Mouse (Mus musculus) stomach, embryonic 15.5 days (tissue): ENCODE measurements at regions not wholly inside any gene's neighbourhood (a gene's known extent, or its start where the extent isn't known, plus 50 kb on each side); places are given as distances from the start of the nearest gene placed in this dataset.

ENCODE experiments used
- ATAC-seq: fragments of 200-750 bp; cut with Nextera tagmentation; 2 replicates; pipeline ENCODE4 v1.8.0; 2017; ENCODE audit warnings: low read depth, moderate number of reproducible peaks, moderate TSS enrichment; ENCODE audit not compliant: insufficient read depth, low FRiP score
- H3K27ac ChIP-seq: fragments of 300-500 bp; sonication (generic); 2 replicates; pipeline ENCODE4 v1.5.1; 2015; ENCODE audit warnings: mild to moderate bottlenecking, inconsistent platforms
- H3K27me3 ChIP-seq: fragments of 300-500 bp; sonication (generic); replicated peaks from 2 replicates; pipeline ENCODE4 v1.6.1; 2015; ENCODE audit warnings: inconsistent platforms
- H3K36me3 ChIP-seq: fragments of 300-500 bp; sonication (generic); 2 replicates; pipeline ENCODE4 v1.6.1; 2015; ENCODE audit warnings: inconsistent platforms
- H3K4me1 ChIP-seq: fragments of 300-500 bp; sonication (generic); 2 replicates; pipeline ENCODE4 v1.6.1; 2015; ENCODE audit warnings: inconsistent platforms
- H3K4me2 ChIP-seq: fragments of 300-500 bp; sonication (generic); 2 replicates; pipeline ENCODE4 v1.6.1; 2015; ENCODE audit warnings: mild to moderate bottlenecking, inconsistent platforms
- H3K4me3 ChIP-seq: fragments of 300-500 bp; sonication (generic); replicated peaks from 2 replicates; pipeline ENCODE4 v1.5.1; 2015; ENCODE audit warnings: inconsistent platforms
- H3K9ac ChIP-seq: fragments of 300-500 bp; sonication (generic); 2 replicates; pipeline ENCODE4 v1.6.1; 2015; ENCODE audit warnings: inconsistent platforms
- H3K9me3 ChIP-seq: fragments of 300-500 bp; sonication (generic); 2 replicates; pipeline ENCODE4 v1.6.1; 2016; ENCODE audit warnings: inconsistent platforms
- WGBS: fragments of 180-500 bp; shearing (Covaris S2); methylation state at CpG from one replicate; pipeline ENCODE4 v1.1.7; 2015; 5-methylcytosine and 5-hydroxymethylcytosine counted together

DNA sequence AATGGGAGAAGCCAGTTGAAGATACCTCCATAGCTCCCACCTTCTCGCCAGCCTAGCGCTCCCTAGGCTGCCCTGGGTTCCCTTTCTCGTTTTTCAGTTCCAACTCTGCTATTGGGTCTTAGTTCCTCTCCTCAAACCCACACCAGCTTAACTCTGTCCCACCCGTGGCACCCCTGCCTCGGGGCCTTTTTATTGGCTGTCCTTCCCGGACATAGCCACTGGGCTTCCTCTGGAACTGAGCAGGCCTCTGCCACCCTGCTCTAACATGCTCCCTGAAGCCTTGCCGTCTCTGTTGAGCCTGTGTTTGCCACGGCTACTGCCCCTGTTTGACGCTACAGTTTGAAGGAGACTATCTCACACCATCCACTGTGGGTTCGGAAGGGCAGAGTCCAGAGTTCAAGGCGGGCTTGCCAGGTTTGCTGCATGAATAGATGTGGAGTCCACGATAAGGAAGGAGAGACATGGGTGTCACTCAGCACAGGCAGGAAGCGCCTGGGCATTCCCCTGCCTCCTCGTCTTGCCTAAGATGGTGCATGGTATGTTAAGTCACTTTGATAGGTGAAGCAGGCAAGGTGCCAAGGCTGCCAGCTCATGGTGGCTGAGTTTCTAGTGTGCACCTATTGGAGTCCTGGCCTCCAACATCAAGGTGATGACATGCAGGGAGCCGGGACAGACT, 116.1 kb upstream of the Tmem189 start:
- peak overlapping the region; percentile 72; the same call in 1 of the 2 replicates for H3K27ac ChIP-seq
- no peaks in the 10 kb centered on the region for H3K27me3 ChIP-seq
- no peaks in the 10 kb centered on the region for H3K36me3 ChIP-seq
- WGBS: 73% methylated on average over 15 of the region's 15 CpGs
- no peak for ATAC-seq
- H3K4me3 ChIP-seq: no peak overlapping the region
- H3K4me2 ChIP-seq: peak overlapping the region; percentile 27; the same call in 1 of the 2 replicates
- no peak overlapping the region for H3K9ac ChIP-seq
- H3K4me1 ChIP-seq: peaks cover 17% of the 10 kb centered on the region
- no peaks in the 10 kb centered on the region for H3K9me3 ChIP-seq

DNA sequence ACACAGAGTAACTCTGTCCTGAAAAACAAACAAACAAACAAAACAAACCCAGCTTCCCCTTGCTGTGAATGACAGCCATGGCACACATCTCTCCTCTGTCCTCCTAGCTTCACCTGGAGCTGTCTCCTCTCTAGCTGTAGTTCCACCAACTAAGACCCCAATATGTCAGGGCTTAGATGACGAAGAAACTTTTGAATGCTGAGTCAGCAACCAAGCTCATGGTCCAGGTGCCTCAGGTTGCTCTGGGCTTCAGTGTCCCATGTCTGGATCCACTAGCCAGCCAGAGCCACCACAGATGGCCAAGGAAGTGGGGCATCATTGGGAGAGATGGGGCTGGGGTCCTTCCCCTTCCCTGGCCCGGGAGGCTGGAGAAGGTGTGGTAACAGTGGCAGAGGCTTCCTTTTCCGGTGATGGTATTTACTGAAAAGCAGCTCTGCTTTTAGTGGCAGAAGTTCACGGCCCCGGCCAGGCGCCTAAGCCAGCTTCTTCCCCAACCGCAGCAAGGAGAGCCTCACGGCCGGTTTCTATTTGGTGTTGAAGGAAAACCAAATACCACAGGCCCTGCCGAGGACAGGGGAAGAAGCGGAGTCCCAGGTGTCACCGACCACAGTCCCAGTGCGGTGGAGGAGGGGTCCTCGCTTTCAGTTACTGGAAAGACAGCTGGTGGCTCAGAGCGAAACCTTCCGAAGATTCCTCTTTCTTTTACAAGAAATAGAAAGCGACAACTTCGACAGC, 115.0 kb upstream of the Tmem189 start:
- Histone ChIP-seq H3K4me2 (peak overlapping the region; percentile 27; the same call in 1 of the 2 replicates), H3K9ac (no peak overlapping the region)
- no peak for ATAC-seq

DNA sequence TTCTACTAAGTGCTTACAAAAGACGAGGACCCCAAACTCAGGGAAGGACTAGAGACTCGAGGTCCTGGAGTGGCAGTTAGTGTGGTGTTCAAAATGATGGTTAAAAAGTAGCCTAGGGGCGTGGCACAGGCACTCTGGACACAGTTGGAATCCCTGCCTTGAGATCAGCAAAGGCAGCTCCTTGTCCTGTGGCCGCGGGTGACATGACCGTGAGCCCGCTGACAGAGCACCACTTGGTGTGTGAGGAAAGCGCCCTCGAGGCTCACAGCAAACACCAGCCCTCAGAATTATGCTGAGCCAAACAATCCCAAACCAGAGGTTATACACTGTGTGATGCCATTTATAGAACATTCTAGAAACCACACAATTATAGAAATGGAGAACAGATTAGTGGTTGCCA, 112.9 kb upstream of the Tmem189 start:
- 79% methylated on average over 9 of the region's 9 CpGs for WGBS

More for the DNA sequence above, 115.0 kb upstream of the Tmem189 start:
- H3K4me3 ChIP-seq: no peak overlapping the region
- no peaks in the 10 kb centered on the region for H3K36me3 ChIP-seq
- no peaks in the 10 kb centered on the region for H3K27me3 ChIP-seq
- WGBS: 34% methylated on average over 18 of the region's 18 CpGs
- H3K9me3 ChIP-seq: no peaks in the 10 kb centered on the region
- H3K27ac ChIP-seq: peak overlapping the region; percentile 72; the same call in 1 of the 2 replicates
- peaks cover 21% of the 10 kb centered on the region for H3K4me1 ChIP-seq

DNA sequence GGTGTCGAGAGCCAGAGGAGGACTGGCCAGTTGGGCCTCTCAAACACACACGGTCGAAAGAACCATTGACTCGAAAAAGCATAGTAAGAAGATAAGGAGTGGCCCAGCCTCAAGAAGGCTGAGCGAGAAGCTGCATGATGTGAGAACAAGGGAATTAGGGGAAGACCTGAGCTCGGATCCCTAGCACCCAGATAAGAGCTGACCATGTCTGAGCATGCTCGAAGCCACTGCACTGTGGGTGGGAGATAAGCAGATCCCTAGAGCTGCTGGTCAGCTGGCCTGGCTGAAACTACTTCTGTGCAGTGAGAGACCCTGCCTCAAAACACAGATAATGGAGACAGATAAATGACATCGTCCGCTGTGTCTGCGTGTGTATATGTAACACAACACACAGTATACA, 111.8 kb upstream of the Tmem189 start:
- Histone ChIP-seq H3K27me3 (no peaks in the 10 kb centered on the region), H3K9ac (no peak overlapping the region), H3K27ac (peak overlapping the region; percentile 59; the same call in 1 of the 2 replicates), H3K4me2 (no peak overlapping the region), H3K36me3 (no peaks in the 10 kb centered on the region), H3K9me3 (no peaks in the 10 kb centered on the region), H3K4me3 (no peak overlapping the region), H3K4me1 (peaks cover 29% of the 10 kb centered on the region)
- 73% methylated on average over 10 of the region's 10 CpGs for WGBS
- no peak for ATAC-seq

More for the DNA sequence above, 112.9 kb upstream of the Tmem189 start:
- H3K4me3 ChIP-seq: no peak overlapping the region
- no peaks in the 10 kb centered on the region for H3K36me3 ChIP-seq
- H3K9ac ChIP-seq: no peak overlapping the region
- H3K27ac ChIP-seq: no peak overlapping the region
- H3K4me1 ChIP-seq: peaks cover 29% of the 10 kb centered on the region
- no peaks in the 10 kb centered on the region for H3K9me3 ChIP-seq
- no peaks in the 10 kb centered on the region for H3K27me3 ChIP-seq
- H3K4me2 ChIP-seq: no peak overlapping the region
- ATAC-seq: no peak

DNA sequence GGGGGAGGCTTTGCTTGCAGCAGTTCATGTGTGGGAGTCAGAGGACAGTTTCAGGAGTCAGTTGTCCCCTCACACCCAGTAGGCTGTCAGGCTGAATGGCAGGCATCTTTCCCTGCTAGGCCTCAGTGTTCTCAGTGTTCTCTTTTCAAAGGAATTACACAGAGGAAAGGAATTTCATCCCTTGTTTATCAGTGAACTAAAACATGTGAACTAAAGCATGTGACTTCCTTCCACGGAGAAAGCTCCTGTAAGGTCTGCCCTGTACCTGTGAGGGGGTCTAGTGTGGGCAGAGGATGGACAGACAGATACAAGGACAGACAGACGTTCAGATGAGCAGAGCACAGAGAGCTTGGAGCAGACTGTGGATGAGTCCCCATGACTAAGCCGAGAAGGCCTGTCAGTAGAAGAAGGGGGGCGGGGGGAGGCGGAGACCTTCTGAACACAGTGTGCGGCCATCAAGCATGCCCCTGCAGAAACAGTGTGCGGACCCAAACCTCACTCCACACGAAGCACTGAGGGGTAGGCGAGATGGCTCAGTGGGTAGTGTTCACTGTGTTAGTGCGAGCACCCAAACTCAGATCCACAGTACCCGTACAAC, 111.1 kb upstream of the Tmem189 start:
- Histone ChIP-seq H3K9me3 (no peaks in the 10 kb centered on the region), H3K27me3 (no peaks in the 10 kb centered on the region), H3K4me1 (peaks cover 25% of the 10 kb centered on the region), H3K27ac (peak overlapping the region; percentile 59; the same call in 1 of the 2 replicates), H3K36me3 (no peaks in the 10 kb centered on the region), H3K4me2 (no peak overlapping the region), H3K9ac (no peak overlapping the region), H3K4me3 (no peak overlapping the region)
- ATAC-seq: 0 out of 2 replicates have a peak, but pooled peaks have one; percentile 9
- WGBS: 54% methylated on average over 11 of the region's 11 CpGs

DNA sequence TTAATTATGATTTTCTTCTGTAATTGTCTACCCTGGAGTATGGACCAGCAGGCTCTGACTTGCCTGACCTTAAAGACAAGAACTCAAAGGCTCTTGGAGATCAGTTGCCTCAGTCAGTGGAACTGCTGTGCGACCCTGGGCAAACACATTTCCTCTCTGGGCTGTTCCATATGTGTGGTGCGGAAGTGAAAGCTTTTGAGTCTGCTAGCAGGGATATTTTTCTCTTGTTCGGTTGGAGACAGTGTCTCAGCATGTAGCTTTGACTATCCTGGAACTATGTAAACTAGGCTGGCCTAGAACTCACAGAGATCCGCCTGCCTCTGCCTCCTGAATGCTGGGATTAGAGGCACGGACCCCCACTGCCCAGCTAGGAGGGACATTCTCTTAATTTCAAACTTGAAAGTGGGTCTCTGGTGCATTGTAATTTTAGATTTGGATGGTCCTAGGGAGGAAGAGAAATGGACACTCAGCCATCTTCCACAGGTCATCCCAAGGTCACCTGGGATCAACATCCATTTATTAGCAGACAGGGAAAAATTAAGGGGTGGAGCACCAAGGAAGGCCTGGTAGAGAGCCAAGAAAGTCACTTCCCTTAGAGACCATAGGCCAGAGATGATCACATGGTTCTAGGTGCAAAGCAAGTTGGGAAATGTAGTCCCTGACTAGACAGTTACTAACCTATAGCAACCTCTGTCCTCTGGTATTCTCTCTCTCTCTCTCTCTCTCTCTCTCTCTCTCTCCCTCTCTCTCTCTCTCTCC, 110.2 kb upstream of the Tmem189 start:
- Histone ChIP-seq H3K27ac (peak overlapping the region; percentile 42), H3K4me2 (no peak overlapping the region), H3K9ac (no peak overlapping the region), H3K9me3 (no peaks in the 10 kb centered on the region), H3K27me3 (no peaks in the 10 kb centered on the region), H3K4me3 (no peak overlapping the region), H3K4me1 (peaks cover 18% of the 10 kb centered on the region), H3K36me3 (no peaks in the 10 kb centered on the region)
- ATAC-seq: peak; percentile 32; the same call in 1 of the 2 replicates
- 84% methylated on average over 5 of the region's 5 CpGs for WGBS

DNA sequence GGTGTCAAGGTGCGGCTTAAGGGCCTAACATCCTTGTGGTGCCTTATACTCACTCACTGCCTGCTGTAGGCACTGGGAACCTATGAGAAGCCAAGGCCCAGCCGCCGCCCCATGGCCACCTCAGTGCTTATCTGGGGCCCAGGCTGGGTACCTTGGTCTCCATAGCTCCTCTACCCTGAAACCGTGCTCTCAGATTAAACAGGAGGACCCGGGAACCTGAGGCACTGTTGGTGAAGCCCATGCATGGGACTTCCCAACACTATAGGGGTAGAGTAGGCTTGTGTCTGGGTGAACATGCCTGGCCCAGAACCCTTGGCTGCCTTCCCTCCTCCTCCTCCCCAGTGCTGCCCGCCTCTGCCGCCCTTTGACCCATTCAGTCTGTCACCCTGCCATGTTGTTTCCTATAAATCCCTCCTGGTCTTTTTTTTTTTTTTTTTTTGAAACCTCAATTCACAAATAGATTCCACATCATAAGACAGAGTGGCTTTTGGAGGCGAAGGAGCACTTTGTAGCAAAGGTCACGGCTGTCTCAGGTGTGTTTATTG, 109.4 kb upstream of the Tmem189 start:
- H3K4me1 ChIP-seq: peaks cover 18% of the 10 kb centered on the region
- H3K36me3 ChIP-seq: no peaks in the 10 kb centered on the region
- peak overlapping the region; percentile 42; the same call in 1 of the 2 replicates for H3K27ac ChIP-seq
- 84% methylated on average over 9 of the region's 9 CpGs for WGBS
- no peaks in the 10 kb centered on the region for H3K9me3 ChIP-seq
- no peak overlapping the region for H3K9ac ChIP-seq
- no peak overlapping the region for H3K4me2 ChIP-seq
- no peaks in the 10 kb centered on the region for H3K27me3 ChIP-seq
- H3K4me3 ChIP-seq: no peak overlapping the region
- ATAC-seq: no peak

DNA sequence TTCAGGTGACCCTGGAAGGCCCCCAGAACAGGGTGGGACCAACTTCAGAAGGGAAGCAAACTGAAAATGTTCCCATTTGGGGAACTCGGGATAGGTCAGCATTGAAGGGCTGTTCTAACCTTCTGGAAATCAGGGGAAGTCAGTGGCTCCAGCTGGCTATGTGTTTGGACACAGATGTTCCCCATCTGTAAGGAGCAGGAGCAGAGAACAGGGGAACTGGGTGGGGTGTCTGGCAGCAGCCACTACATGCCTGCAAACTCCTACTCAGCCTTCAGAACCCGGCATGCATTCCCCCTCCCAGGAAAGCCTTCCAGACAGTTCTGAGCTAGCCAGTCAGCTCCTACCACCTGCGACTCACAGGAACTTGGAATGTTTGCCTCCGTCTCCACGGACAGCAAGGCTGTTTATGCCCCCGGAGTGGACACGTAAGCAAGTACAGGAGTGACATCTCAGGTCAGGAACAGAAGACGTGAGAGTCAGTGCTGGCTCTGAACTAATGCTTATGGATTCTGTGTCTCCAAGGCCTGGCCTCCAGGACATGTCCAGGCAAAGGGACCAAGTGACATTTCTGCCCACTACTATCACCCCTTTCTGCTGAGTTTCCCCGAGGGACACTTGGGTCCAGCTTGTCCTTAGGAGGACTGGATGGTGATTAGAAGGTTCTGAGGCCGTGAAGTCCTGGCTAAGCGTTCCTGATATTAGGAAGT, 108.6 kb upstream of the Tmem189 start:
- no peak overlapping the region for H3K9ac ChIP-seq
- H3K4me3 ChIP-seq: no peak overlapping the region
- peak overlapping the region; percentile 68; the same call in 1 of the 2 replicates for H3K27ac ChIP-seq
- no peak overlapping the region for H3K4me2 ChIP-seq
- no peaks in the 10 kb centered on the region for H3K36me3 ChIP-seq
- ATAC-seq: peak; percentile 19; the same call in 1 of the 2 replicates
- WGBS: 63% methylated on average over 11 of the region's 11 CpGs
- H3K9me3 ChIP-seq: no peaks in the 10 kb centered on the region
- H3K27me3 ChIP-seq: no peaks in the 10 kb centered on the region
- peaks cover 18% of the 10 kb centered on the region for H3K4me1 ChIP-seq

DNA sequence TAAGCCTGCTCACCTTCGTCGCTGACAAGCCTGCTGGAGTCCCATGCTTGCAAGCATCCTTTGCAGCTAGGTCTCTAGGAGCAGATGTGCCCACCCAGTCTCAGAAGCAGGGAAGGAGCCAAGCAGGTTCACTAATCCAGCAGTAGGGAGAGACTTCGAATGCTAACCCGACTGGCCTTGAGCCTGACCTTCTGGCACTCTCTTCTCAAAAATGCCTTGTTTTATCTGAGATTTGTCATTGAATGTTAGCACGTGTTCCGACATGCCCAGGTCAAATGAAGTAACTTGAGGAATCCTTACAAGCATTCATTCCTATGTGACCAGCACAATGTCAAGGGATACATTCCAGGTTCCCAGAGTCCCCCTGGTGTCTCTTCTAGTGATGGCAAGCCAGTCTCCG, 105.9 kb upstream of the Tmem189 start:
- no peak overlapping the region for H3K4me2 ChIP-seq
- H3K27ac ChIP-seq: no peak overlapping the region
- 77% methylated on average over 7 of the region's 7 CpGs for WGBS
- H3K27me3 ChIP-seq: no peaks in the 10 kb centered on the region
- H3K9me3 ChIP-seq: no peaks in the 10 kb centered on the region
- H3K4me1 ChIP-seq: peaks cover 9% of the 10 kb centered on the region
- no peak overlapping the region for H3K9ac ChIP-seq
- H3K4me3 ChIP-seq: no peak overlapping the region
- no peak for ATAC-seq
- no peaks in the 10 kb centered on the region for H3K36me3 ChIP-seq

DNA sequence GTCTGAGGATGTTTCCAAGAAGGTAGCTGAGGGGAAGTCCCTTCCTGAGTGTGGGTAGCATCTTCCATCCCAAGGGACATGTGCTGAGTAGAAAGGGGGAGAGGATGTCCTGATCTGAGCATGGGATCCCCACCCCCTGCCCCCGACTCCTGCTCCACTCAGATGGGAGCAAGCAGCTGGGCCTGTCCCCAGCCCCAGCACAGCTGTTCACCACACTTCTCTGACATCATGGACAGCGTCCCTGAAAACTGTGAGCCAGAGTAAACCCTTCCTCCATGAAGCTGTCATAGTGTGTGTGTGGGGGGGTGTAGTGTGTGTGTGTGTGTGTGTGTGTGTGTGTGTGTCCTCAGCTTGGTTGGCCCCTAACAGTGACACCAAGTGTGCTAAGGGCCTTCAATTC, 104.3 kb upstream of the Tmem189 start:
- Histone ChIP-seq H3K9ac (no peak overlapping the region), H3K27ac (no peak overlapping the region), H3K4me2 (no peak overlapping the region), H3K27me3 (no peaks in the 10 kb centered on the region), H3K36me3 (no peaks in the 10 kb centered on the region), H3K4me3 (no peak overlapping the region), H3K4me1 (peaks cover 12% of the 10 kb centered on the region; the same call in 1 of the 2 replicates), H3K9me3 (no peaks in the 10 kb centered on the region)
- 82% methylated on average over 2 of the region's 2 CpGs for WGBS
- ATAC-seq: no peak

DNA sequence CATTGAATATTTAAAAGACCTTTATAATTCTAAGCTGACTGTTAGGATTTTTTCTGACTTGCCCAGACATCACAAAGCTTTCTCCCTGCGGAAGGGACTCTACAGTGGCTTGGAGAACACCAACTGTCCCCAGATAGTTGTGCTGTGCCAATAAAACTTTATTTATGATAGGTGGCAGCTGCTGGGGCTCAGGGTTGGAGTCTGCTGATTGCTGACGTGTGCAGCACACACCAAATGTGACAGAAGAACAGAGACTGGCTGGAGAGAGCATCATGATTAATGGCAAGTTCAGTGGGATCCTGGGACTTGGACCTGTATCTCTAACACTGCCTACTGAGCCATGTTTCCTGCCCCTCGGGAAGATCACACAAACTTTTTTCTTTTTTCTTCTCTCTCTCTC, 103.1 kb upstream of the Tmem189 start:
- Histone ChIP-seq H3K36me3 (no peaks in the 10 kb centered on the region), H3K27me3 (no peaks in the 10 kb centered on the region), H3K4me2 (no peak overlapping the region), H3K27ac (no peak overlapping the region), H3K4me1 (peaks cover 6% of the 10 kb centered on the region; the same call in 1 of the 2 replicates), H3K9ac (no peak overlapping the region), H3K4me3 (no peak overlapping the region), H3K9me3 (no peaks in the 10 kb centered on the region)
- WGBS: 32% methylated on average over 3 of the region's 3 CpGs
- no peak for ATAC-seq
